ENCODE assay signal across 32 mouse cellular contexts in the genomic region with DNA sequence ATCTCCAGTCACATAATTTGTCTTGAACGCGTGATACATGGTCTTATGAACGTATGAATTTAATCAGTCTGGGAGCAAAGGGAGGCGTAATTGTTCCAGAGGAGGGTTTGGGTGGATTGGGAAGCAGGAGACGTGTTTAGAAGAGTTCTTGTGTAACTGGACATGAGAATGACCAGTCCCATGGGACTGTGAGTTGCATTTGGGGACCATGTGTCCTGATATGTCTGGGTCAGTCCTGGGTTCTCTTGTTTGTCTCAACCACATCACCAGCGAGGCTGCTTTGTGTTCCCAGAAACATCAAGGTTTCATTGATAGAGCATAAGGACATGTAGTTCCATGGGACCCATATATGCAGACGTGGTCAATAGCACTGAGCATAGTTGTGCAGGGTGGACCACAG.
"Had no signal": no experiment of that assay in that cellular context is flagged by ENCODE, and none has a peak within 500 bp of the region (broad histone marks: within the 10 kb centered on the region; RNA-seq: fewer than 3 reads in every experiment).

No protein-coding gene starts in this region.

- H3K27me3 ChIP-seq: heart, embryonic 12.5 days; heart, embryonic 13.5 days; heart, embryonic 15.5 days; hindbrain, embryonic 12.5 days; hindbrain, embryonic 13.5 days; hindbrain, embryonic 15.5 days; intestine, embryonic 15.5 days; kidney, embryonic 15.5 days had no signal

- H3K4me3 ChIP-seq: heart, embryonic 10.5 days; heart, embryonic 12.5 days; heart, embryonic 13.5 days; heart, embryonic 15.5 days; hindbrain, embryonic 10.5 days; hindbrain, embryonic 12.5 days; hindbrain, embryonic 13.5 days; hindbrain, embryonic 15.5 days; intestine, embryonic 15.5 days; kidney, embryonic 15.5 days; layer of hippocampus, adult 2 months had no signal

- H3K27ac ChIP-seq: hindbrain, embryonic 10.5 days; hindbrain, embryonic 12.5 days; hindbrain, embryonic 13.5 days; hindbrain, embryonic 14.5 days; hindbrain, embryonic 15.5 days; hindbrain, postnatal 0 days; kidney, embryonic 15.5 days; kidney, postnatal 0 days; layer of hippocampus, adult 2 months had no signal

- H3K36me3 ChIP-seq: heart, embryonic 12.5 days; heart, embryonic 15.5 days; hindbrain, embryonic 10.5 days; hindbrain, embryonic 12.5 days; hindbrain, embryonic 13.5 days; hindbrain, embryonic 15.5 days; intestine, embryonic 15.5 days; kidney, embryonic 15.5 days had no signal

- H3K9ac ChIP-seq: heart, embryonic 12.5 days; heart, embryonic 13.5 days; heart, embryonic 15.5 days; hindbrain, embryonic 12.5 days; hindbrain, embryonic 13.5 days; hindbrain, embryonic 14.5 days; hindbrain, embryonic 15.5 days; intestine, embryonic 15.5 days; kidney, embryonic 15.5 days had no signal

- ATAC-seq: inflammation-experienced regulatory T-cells, adult 6 months; intestine, postnatal 0 days had no signal

- H3K4me2 ChIP-seq: heart, embryonic 11.5 days; heart, embryonic 12.5 days; heart, embryonic 13.5 days; heart, embryonic 15.5 days; hindbrain, embryonic 12.5 days; hindbrain, embryonic 13.5 days; hindbrain, embryonic 14.5 days; hindbrain, embryonic 15.5 days; intestine, embryonic 15.5 days; kidney, embryonic 15.5 days had no signal

- H3K9me3 ChIP-seq: heart, embryonic 10.5 days; heart, embryonic 12.5 days; heart, embryonic 13.5 days; heart, embryonic 15.5 days; hindbrain, embryonic 10.5 days; hindbrain, embryonic 12.5 days; hindbrain, embryonic 13.5 days; hindbrain, embryonic 15.5 days; intestine, embryonic 15.5 days; kidney, embryonic 15.5 days had no signal

- DNase-seq: heart, postnatal 14 days; heart, postnatal 36 days; heart, postnatal 4 days; kidney, adult 11 months; kidney, adult 18-20 months; kidney, adult 2 months; kidney, adult 8-10 months; kidney, adult 9 months; kidney, postnatal 10 days; kidney, postnatal 14 days; kidney, postnatal 25 days; kidney, postnatal 36 days; kidney, postnatal 4 days; layer of hippocampus, adult 9-11 months; layer of hippocampus, postnatal 36 days had no signal
